Mouse (Mus musculus): ENCODE data around the gene Polr2g. TPM values are rescaled to one million over a fixed set of nuclear protein-coding genes. Genes with fewer than 3 reads are reported as not detected.

The Polr2g gene
- polyA plus RNA-seq, 1 experiment from 2014 or later = 206 TPM

DNA sequence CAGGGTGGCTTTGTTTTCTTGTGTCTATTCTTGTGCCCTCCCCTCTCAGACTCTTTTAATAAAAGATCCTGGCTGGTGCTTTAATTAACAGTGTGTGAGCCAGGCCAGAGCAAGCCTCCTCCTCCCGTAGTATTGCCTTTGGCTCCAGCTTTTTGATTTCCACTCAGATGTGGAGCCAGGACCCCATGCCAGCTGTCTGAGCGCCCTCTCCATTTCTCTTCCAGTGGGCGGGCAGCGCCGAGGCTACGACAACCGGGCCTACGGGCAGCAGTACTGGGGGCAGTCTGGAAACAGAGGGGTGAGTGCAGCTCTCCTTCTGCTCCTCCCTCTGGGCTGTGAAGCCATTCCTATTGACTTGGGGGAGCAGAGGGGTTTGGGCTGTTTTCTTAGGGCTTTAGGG is 32.3 kb upstream of the Polr2g start:
- Histone ChIP-seq H3K27me3 (ENCODE audit: low read depth, poor library complexity, severe bottlenecking) (no peaks in the 10 kb centered on the region), H3K4me3 (no peak overlapping the region), H3K27ac (no peak overlapping the region), H3K36me3 (peaks cover 100% of the 10 kb centered on the region), H3K4me1 (no peaks in the 10 kb centered on the region), H3K9me3 (replicated peaks) (no peaks in the 10 kb centered on the region)
- WGBS = 95% methylated on average over 8 of the region's 8 CpGs
- DNase-seq (ENCODE audit: low spot score) = no peak

DNA sequence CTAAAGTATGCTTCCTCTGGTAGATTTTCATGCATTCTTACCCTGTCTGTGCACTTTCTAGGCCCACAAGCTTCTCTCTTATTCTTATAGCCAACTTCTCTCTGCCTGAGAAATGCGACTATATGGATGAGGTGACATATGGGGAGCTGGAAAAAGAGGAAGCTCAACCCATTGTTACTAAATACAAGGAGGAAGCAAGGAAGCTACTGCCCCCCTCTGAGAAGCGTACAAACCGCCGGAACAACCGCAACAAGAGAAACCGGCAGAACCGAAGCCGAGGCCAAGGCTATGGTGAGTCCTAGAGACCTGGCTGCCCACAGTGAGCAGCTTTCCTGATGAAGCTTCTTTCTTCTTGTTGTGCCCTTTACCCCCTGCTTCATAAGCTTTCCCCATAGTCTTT is 31.3 kb upstream of the Polr2g start, which contains the start of gene AC129217.1:
Gene AC129217.1 (plus strand): TSS at position 114 of the 400 bp plus-strand sequence.
- DNase-seq (ENCODE audit: low spot score) = no peak

DNA sequence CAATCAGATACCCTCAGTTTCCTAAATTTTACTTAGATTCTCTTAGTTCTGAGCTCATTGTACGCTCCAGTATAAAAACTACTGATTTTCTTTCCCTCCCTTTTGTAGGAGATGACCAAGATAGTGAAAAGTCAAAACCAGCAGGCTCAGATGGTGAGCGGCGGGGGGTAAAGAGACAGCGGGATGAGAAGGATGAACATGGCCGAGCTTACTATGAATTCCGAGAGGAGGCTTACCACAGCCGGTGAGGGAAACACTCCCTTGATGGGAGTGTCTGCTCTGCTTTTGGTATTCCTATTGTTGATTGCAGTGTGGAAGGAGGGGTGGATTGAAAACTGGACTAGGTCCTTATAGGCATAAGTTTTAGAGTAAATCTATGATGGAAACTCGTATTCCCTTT is 24.3 kb upstream of the Polr2g start:
- Histone ChIP-seq H3K4me3 (peak overlapping the region; percentile 72), H3K27me3 (ENCODE audit: low read depth, poor library complexity, severe bottlenecking) (no peaks in the 10 kb centered on the region), H3K27ac (no peak overlapping the region), H3K36me3 (peaks cover 62% of the 10 kb centered on the region), H3K9me3 (replicated peaks) (no peaks in the 10 kb centered on the region), H3K4me1 (peaks cover 26% of the 10 kb centered on the region)
- 90% methylated on average over 8 of the region's 8 CpGs for WGBS
- DNase-seq (ENCODE audit: low spot score) = no peak

More for the DNA sequence above, 31.3 kb upstream of the Polr2g start, which contains the start of gene AC129217.1:
- H3K4me3 ChIP-seq = no peak within 1 kb of the TSS
- H3K4me1 ChIP-seq = no peaks in the 10 kb centered on the region
- no peaks in the 10 kb centered on the region for H3K27me3 ChIP-seq (ENCODE audit: low read depth, poor library complexity, severe bottlenecking)
- no peak within 1 kb of the TSS for H3K27ac ChIP-seq
- 91% methylated on average over 8 of the region's 8 CpGs for WGBS
- H3K9me3 ChIP-seq (replicated peaks) = no peaks in the 10 kb centered on the region
- peaks cover 100% of the 10 kb centered on the region for H3K36me3 ChIP-seq

DNA sequence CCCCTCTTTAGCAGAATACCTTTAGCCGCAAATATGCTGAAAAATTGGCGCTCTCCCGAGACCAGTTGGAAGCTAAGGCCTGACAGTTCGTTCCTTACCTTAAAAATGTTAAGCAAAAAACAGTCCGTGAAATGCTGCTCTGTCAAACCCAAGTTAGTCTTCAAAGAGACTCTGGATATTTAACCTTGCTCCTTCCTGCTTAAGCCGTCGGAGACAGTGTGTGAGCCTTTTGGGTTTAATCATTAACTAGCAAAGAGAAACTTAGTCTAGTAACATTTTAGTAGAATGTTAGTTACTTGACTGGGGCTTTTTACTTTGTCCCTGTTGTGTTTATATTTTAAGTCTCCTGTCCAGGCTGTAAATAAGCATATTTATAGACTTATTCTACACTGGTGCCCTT is 22.8 kb upstream of the Polr2g start:
- no peak for DNase-seq (ENCODE audit: low spot score)
- Histone ChIP-seq H3K4me3 (peak overlapping the region; percentile 72), H3K9me3 (replicated peaks) (no peaks in the 10 kb centered on the region), H3K4me1 (peaks cover 40% of the 10 kb centered on the region), H3K27ac (peak overlapping the region; percentile 96), H3K36me3 (peaks cover 59% of the 10 kb centered on the region), H3K27me3 (ENCODE audit: low read depth, poor library complexity, severe bottlenecking) (no peaks in the 10 kb centered on the region)
- WGBS = 3% methylated on average over 7 of the region's 7 CpGs

DNA sequence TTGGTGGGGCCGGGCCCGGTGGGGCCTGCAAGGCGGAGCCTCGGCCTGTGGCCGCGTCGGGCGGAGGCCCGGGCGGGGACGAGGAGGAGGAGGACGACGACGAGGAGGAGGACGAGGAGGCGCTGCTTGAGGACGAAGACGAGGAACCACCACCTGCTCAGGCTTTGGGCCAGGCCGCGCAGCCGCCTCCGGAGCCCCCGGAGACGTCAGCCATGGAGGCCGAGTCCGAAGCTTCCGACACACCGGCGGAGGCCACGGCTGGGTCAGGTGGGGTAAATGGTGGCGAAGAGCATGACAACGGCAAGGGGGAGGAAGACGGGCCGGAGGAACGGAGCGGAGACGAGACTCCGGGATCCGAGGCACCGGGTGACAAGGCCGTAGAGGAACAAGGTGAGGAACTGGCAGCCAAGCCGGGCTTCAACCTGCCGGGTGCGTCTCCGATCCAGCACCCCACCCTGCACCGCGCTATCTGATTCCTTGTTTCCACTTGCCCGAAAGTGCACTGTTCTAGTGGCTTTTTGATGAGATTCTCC is 22.1 kb upstream of the Polr2g start:
- under 1% methylated on average over 48 of the region's 48 CpGs for WGBS
- Histone ChIP-seq H3K4me1 (peaks cover 40% of the 10 kb centered on the region), H3K27ac (peak overlapping the region; percentile 96), H3K27me3 (ENCODE audit: low read depth, poor library complexity, severe bottlenecking) (no peaks in the 10 kb centered on the region), H3K9me3 (replicated peaks) (no peaks in the 10 kb centered on the region), H3K4me3 (peak overlapping the region; percentile 72), H3K36me3 (peaks cover 59% of the 10 kb centered on the region)
- no peak for DNase-seq (ENCODE audit: low spot score)

DNA sequence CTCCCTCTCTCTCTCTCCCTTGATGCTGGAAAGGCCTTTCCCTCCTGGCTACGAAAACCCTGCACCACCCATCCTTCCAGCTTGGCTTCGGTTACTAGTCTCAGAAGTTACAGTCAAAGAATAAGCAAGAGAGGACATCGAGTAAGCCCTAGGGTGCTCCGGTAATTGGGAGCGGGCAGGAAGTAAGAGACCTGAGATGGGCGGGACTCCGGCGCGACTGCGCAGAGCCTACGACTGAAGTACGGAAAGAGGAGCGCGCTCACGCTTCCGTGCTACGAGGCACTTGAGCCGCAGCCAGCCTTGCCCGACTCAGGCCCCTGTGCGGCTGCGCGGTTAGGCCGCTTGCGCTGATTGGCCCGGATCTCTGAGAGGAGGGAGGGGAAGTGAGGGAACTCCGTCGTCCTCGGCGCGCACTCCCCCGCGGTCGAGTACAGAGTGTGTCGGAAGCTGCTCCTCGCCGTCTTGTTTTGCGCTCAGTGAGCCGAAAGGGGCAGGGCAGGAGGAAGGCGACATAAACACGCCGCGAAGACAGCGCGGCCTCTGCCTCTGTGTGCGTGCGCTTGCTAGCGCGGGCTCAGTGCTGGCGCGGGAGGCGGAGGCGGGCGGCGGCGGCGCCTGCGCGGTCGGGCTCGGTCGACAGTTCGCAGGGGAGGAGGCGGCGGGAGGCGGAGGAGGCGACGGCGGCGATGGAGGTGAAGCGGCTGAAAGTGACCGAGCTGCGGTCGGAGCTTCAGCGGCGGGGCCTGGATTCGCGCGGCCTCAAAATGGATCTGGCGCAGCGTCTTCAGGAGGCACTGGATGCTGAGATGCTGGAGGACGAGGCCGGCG is 21.4 kb upstream of the Polr2g start, which contains the start of gene Hnrnpul2:
Gene Hnrnpul2 (plus strand): TSS at position 415 of the 828 bp plus-strand sequence.
- peak within 1 kb of the TSS; percentile 96 for H3K27ac ChIP-seq
- under 1% methylated on average over 83 of the region's 83 CpGs for WGBS
- H3K27me3 ChIP-seq (ENCODE audit: low read depth, poor library complexity, severe bottlenecking) = no peaks in the 10 kb centered on the region
- H3K9me3 ChIP-seq (replicated peaks) = no peaks in the 10 kb centered on the region
- peak within 1 kb of the TSS; percentile 72 for H3K4me3 ChIP-seq
- H3K4me1 ChIP-seq = peaks cover 40% of the 10 kb centered on the region
- H3K36me3 ChIP-seq = peaks cover 59% of the 10 kb centered on the region
- DNase-seq (ENCODE audit: low spot score) = peak; percentile 95

DNA sequence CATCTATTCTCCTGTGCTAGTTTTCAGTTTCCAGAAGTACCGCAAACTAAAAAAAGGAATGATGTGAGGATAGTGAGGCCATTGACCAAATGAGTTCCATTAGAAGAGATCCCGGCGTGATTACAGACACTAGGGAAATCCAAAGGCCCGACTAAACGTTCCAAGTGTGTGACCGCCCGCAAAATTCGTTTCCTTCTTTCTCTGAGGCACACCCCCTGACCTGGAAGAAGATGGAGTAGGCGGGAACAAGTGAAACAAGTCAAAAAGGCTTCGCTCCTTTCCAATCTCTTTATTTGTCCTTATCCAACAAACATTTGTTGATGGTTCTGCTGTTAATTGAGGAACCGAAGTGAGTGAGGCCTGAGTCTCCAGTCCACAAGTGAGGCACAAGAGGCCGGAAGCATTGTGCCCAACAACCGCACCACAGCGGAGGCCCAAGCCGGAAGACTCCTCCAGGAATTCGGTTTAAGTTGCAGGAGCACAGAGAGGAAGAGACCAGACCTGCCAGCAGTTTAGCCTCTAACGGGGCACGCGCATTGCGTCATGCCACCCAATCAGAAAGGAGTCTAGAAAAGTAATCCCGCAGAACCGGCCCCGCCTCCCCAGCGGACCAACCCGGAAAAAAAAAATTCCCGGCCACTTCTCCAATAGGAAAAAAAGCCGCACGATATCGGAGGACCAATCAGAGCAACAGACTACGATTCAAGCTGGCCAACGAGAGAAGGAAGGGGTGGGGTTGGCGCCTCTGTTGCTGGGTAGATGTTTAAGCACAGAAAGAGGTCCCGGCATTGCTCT is 20.6 kb upstream of the Polr2g start, which contains the start of gene Ttc9c:
Gene Ttc9c (minus strand): TSS at position 533 of the 795 bp plus-strand sequence.
- under 1% methylated on average over 33 of the region's 33 CpGs for WGBS
- peak within 1 kb of the TSS; percentile 96 for H3K27ac ChIP-seq
- no peaks in the 10 kb centered on the region for H3K27me3 ChIP-seq (ENCODE audit: low read depth, poor library complexity, severe bottlenecking)
- H3K4me1 ChIP-seq = peaks cover 40% of the 10 kb centered on the region
- peak within 1 kb of the TSS; percentile 72 for H3K4me3 ChIP-seq
- no peaks in the 10 kb centered on the region for H3K9me3 ChIP-seq (replicated peaks)
- peak; percentile 94 for DNase-seq (ENCODE audit: low spot score)
- H3K36me3 ChIP-seq = peaks cover 59% of the 10 kb centered on the region

DNA sequence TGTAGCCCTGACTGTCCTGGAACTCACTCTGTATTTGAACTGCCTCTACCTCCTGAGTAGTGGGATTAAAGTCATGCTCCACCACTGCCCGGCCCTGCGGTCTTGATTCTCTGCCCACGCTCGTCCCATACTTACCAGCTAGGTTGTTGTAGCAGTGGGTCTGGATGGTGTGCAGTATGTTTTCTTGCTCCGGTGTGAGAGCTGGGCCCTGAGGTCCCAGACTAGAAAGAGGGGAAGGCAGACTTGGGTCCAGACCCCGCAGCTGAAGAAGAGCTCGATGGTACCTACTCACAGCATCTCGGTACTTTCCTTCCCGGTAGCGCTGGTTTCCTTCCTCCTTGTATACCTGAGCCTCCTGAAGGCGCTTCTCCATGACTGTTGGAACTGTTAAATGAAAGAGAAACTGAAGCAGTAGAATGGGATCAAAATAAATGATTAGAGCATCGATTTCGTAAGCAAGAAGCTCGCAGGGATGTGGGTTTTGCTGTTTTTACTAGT is 20.0 kb upstream of the Polr2g start:
- peaks cover 40% of the 10 kb centered on the region for H3K4me1 ChIP-seq
- H3K27me3 ChIP-seq (ENCODE audit: low read depth, poor library complexity, severe bottlenecking) = no peaks in the 10 kb centered on the region
- peaks cover 59% of the 10 kb centered on the region for H3K36me3 ChIP-seq
- no peak for DNase-seq (ENCODE audit: low spot score)
- peak overlapping the region; percentile 72 for H3K4me3 ChIP-seq
- peak overlapping the region; percentile 96 for H3K27ac ChIP-seq
- 31% methylated on average over 14 of the region's 14 CpGs for WGBS
- H3K9me3 ChIP-seq (replicated peaks) = no peaks in the 10 kb centered on the region

DNA sequence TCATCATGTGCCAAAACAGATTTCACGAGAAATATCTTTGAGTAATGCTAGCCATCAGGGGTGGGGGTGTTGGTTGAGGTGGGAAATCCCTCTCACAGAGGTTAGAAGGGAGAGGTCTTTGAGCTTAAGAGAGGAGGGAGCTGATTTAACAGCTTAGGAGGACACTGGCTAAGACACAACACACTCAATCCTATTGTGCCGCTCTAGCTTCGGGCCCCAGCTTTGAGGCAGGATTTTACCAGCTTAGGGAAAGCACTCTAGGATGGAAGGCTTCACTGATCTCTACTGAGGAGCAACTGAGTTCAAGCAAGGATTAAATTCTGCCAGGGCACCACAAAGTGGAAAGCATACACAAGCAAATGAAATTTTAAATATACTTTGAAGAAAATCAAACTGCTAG is 18.6 kb upstream of the Polr2g start:
- 87% methylated on average over 3 of the region's 3 CpGs for WGBS
- H3K4me3 ChIP-seq = peak overlapping the region; percentile 72; the same call in 1 of the 2 replicates
- H3K36me3 ChIP-seq = peaks cover 60% of the 10 kb centered on the region
- no peak for DNase-seq (ENCODE audit: low spot score)
- H3K9me3 ChIP-seq (replicated peaks) = no peaks in the 10 kb centered on the region
- H3K27ac ChIP-seq = no peak overlapping the region
- no peaks in the 10 kb centered on the region for H3K27me3 ChIP-seq (ENCODE audit: low read depth, poor library complexity, severe bottlenecking)
- H3K4me1 ChIP-seq = peaks cover 29% of the 10 kb centered on the region

DNA sequence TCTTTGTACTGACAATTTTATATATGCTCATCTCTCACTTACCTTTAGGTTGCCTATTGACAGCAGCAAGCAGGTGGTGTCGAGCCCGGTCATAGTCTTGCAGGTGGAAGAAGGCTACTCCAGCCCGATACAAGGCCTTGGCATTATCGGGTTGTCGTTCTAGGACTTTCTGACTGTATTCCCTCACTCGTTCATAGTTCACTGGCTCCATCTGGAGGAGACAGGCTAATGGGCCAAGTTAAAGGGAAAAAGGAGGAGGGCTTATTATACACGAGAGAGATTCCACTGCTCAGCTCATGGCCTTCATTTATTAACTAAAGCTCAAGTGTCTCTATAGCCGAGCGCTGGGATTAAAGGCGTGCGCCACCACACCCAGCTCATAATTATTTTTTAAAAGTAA is 17.4 kb upstream of the Polr2g start:
- H3K4me1 ChIP-seq = peaks cover 22% of the 10 kb centered on the region
- WGBS = 92% methylated on average over 11 of the region's 11 CpGs
- no peak overlapping the region for H3K4me3 ChIP-seq
- H3K27ac ChIP-seq = no peak overlapping the region
- DNase-seq (ENCODE audit: low spot score) = no peak
- no peaks in the 10 kb centered on the region for H3K27me3 ChIP-seq (ENCODE audit: low read depth, poor library complexity, severe bottlenecking)
- peaks cover 67% of the 10 kb centered on the region for H3K36me3 ChIP-seq
- no peaks in the 10 kb centered on the region for H3K9me3 ChIP-seq (replicated peaks)

DNA sequence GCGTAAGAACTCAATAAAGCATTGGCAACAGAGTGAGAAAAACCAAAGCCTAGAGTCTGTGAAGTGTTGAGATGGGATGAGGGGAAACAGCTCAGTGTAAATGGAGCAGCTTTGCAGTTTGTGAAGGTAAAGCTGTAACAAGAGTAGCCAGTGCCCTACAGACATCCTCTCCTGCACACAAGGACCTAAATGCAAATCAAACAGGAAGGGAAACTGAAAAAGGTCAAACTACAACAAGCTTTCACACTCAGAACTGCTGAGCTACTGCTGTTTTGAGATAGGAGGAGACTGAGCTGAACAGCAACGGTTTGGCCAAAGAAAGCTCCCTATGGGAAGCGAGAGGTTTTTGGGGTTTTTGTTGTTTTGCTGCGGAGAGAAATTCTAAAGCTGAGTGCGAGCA is 8.4 kb upstream of the Polr2g start:
- Histone ChIP-seq H3K9me3 (replicated peaks) (no peaks in the 10 kb centered on the region), H3K4me1 (peaks cover 11% of the 10 kb centered on the region), H3K27ac (no peak overlapping the region), H3K36me3 (peaks cover 89% of the 10 kb centered on the region), H3K27me3 (ENCODE audit: low read depth, poor library complexity, severe bottlenecking) (no peaks in the 10 kb centered on the region), H3K4me3 (no peak overlapping the region)
- no peak for DNase-seq (ENCODE audit: low spot score)
- 96% methylated on average over 5 of the region's 5 CpGs for WGBS

DNA sequence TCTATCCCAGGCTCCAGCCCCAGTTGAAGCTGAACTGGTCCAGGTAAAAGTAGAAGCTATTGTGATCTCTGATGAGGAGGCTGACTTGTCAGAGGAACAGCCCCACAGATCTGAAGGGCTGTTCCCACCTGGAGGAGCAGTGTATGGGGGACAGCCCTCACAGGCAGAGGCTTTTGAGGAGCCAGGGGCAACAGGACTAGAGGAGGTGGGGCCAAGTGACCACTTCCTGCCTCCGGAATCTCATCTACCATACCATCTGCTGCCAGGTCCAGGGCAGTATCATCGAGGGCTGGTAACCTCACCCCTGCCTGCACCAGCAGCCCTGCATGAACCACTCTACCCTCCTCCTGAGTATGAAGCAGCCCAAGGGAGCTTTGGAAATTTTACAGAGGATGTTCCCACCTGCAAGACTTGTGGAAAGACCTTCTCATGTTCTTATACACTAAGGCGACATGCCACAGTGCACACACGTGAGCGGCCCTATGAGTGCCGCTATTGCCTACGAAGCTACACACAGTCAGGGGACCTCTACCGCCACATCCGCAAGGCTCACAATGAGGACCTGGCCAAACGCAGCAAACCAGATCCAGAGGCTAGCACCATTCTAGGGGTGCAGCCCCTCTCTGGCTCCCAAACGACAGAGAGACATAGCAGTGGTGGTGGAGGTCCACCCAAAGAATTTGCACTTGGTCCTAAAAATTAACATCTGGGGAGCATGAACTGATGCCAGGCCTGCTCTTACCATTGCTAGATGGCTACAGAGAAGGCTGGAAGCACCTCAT is 5.7 kb upstream of the Polr2g start:
- Histone ChIP-seq H3K4me3 (no peak overlapping the region; the same call in 1 of the 2 replicates), H3K4me1 (peaks cover 14% of the 10 kb centered on the region), H3K27me3 (ENCODE audit: low read depth, poor library complexity, severe bottlenecking) (no peaks in the 10 kb centered on the region), H3K27ac (no peak overlapping the region), H3K9me3 (replicated peaks) (no peaks in the 10 kb centered on the region), H3K36me3 (peaks cover 62% of the 10 kb centered on the region)
- no peak for DNase-seq (ENCODE audit: low spot score)
- 90% methylated on average over 11 of the region's 11 CpGs for WGBS
